Mouse (Mus musculus) liver, adult 2 months (tissue): ENCODE measurements around the gene BC048562. TPM values are rescaled to one million over a fixed set of nuclear protein-coding genes. Genes with fewer than 3 reads are reported as not detected.

Experiments
- DNase-seq: peaks from one replicate; pipeline ENCODE4 v3.0.0-alpha.2; 2011; ENCODE audit warnings: low read depth, low spot score; ENCODE audit errors: extremely low read depth
- H3K27ac ChIP-seq: fragments of 200-500 bp; replicated peaks from 2 replicates; pipeline ENCODE4 v1.5.1; 2012; ENCODE audit warnings: low read depth, mild to moderate bottlenecking, control low read depth, inconsistent platforms, low read length; ENCODE audit not compliant: insufficient read depth
- H3K27me3 ChIP-seq: fragments of 200-500 bp; 2 replicates; pipeline ENCODE4 v1.6.1; 2012; ENCODE audit warnings: mild to moderate bottlenecking, moderate library complexity, low read length, inconsistent platforms; ENCODE audit not compliant: control insufficient read depth, insufficient read depth
- H3K36me3 ChIP-seq: fragments of 200-500 bp; 2 replicates; pipeline ENCODE4 v1.6.1; 2012; ENCODE audit warnings: low read length, inconsistent platforms; ENCODE audit not compliant: control insufficient read depth, insufficient read depth
- H3K4me1 ChIP-seq: fragments of 200-500 bp; 2 replicates; pipeline ENCODE4 v1.6.1; 2011; ENCODE audit warnings: low read length; ENCODE audit not compliant: control insufficient read depth, insufficient read depth
- H3K4me3 ChIP-seq: fragments of 200-500 bp; 2 replicates; pipeline ENCODE4 v1.5.1; 2011; ENCODE audit warnings: low read depth, mild to moderate bottlenecking, control low read depth, low read length, moderate library complexity; ENCODE audit not compliant: insufficient read depth
- H3K79me2 ChIP-seq: fragments of 200-500 bp; 2 replicates; pipeline ENCODE4 v1.6.1; 2012; ENCODE audit warnings: inconsistent platforms, mild to moderate bottlenecking, low read length, moderate library complexity; ENCODE audit not compliant: control insufficient read depth, insufficient read depth
- H3K9ac ChIP-seq: fragments of 200-500 bp; 2 replicates; pipeline ENCODE4 v1.6.1; 2012; ENCODE audit warnings: low read depth, mild to moderate bottlenecking, control low read depth, inconsistent platforms, low read length
- CTCF ChIP-seq: fragments of 200-500 bp; IDR thresholded peaks from 2 replicates; pipeline ENCODE4 v1.5.1; 2011; ENCODE audit warnings: low read depth, low read length, control low read depth
- POLR2A ChIP-seq: fragments of 200-500 bp; IDR thresholded peaks from 2 replicates; pipeline ENCODE4 v1.6.1; 2011; ENCODE audit warnings: low read length, control low read depth; ENCODE audit not compliant: insufficient read depth; ENCODE audit errors: extremely low read depth
- WGBS: fragments of 180-500 bp; shearing (Covaris S2); methylation state at CpG from one replicate; pipeline ENCODE4 v1.1.7; 2018; 5-methylcytosine and 5-hydroxymethylcytosine counted together
- polyA plus RNA-seq: library from polyadenylated mRNA; depleted of rRNA; stranded (reverse); fragments of >200 nt; gene quantifications from 2 replicates; pipeline ENCODE4 v1.2.3, GENCODE M21; 2012
- total RNA-seq: library from RNA; depleted of rRNA; stranded (reverse); fragments of >200 nt; gene quantifications from 2 replicates; pipeline ENCODE4 v1.2.3, GENCODE M21; 2014

The BC048562 gene
- total and polyA plus RNA-seq, 2 experiments = not detected

GRCm38 (mm10) chr9:108451519-108452160, 15.4 kb downstream of the BC048562 start:
- Histone ChIP-seq H3K9ac (no peak overlapping the region), H3K36me3 (no peaks in the 10 kb centered on the region), H3K4me3 (no peak overlapping the region), H3K27ac (no peak overlapping the region), H3K4me1 (no peaks in the 10 kb centered on the region), H3K27me3 (no peaks in the 10 kb centered on the region), H3K79me2 (no peaks in the 10 kb centered on the region)
- TF ChIP-seq CTCF (no peak), POLR2A (no peak)
- DNase-seq = no peak
- WGBS = 84% methylated on average over 6 of the region's 6 CpGs

GRCm38 (mm10) chr9:108452291-108452906, 16.1 kb downstream of the BC048562 start:
- WGBS = 6% methylated on average over 40 of the region's 40 CpGs
- no peak for TF ChIP-seq POLR2A
- TF ChIP-seq CTCF = peak; percentile 86

GRCm38 (mm10) chr9:108452911-108453310, 16.6 kb downstream of the BC048562 start:
- DNase-seq = no peak
- Histone ChIP-seq H3K4me1 (no peaks in the 10 kb centered on the region), H3K27ac (no peak overlapping the region), H3K4me3 (no peak overlapping the region), H3K36me3 (no peaks in the 10 kb centered on the region), H3K27me3 (no peaks in the 10 kb centered on the region), H3K9ac (no peak overlapping the region), H3K79me2 (no peaks in the 10 kb centered on the region)
- 61% methylated on average over 6 of the region's 6 CpGs for WGBS
- no peak for TF ChIP-seq CTCF
- no peak for TF ChIP-seq POLR2A

More at GRCm38 (mm10) chr9:108452291-108452906, 16.1 kb downstream of the BC048562 start:
- Histone ChIP-seq H3K4me1 (no peaks in the 10 kb centered on the region), H3K27me3 (no peaks in the 10 kb centered on the region), H3K36me3 (no peaks in the 10 kb centered on the region), H3K9ac (peak overlapping the region; percentile 20), H3K79me2 (no peaks in the 10 kb centered on the region), H3K27ac (no peak overlapping the region), H3K4me3 (peak overlapping the region; percentile 54)
- peak; percentile 43 for DNase-seq

DNA sequence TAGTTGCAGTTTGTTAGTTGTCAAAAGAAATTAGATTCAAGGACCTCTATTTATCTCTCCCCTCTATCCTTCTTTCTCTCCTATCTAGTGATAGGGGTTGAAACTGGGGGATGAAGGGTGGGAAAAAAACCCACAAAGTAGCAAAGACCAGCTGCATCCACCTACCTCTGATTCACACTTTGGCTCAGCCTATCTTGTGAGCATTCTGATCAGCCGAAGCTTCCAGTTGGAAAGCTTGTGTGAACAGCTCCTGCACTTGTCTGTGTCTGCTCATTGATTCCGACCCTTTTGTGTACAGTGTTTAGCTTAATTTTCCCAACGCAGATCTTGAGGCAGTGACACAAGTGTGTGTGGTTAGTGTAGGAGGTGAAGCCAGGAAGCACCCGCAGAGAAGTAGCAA, 17.2 kb downstream of the BC048562 start:
- Histone ChIP-seq H3K4me3 (no peak overlapping the region), H3K36me3 (no peaks in the 10 kb centered on the region), H3K4me1 (no peaks in the 10 kb centered on the region), H3K9ac (no peak overlapping the region), H3K27me3 (no peaks in the 10 kb centered on the region), H3K27ac (no peak overlapping the region), H3K79me2 (no peaks in the 10 kb centered on the region)
- TF ChIP-seq CTCF (no peak), POLR2A (no peak)
- WGBS = 85% methylated on average over 4 of the region's 4 CpGs
- no peak for DNase-seq

DNA sequence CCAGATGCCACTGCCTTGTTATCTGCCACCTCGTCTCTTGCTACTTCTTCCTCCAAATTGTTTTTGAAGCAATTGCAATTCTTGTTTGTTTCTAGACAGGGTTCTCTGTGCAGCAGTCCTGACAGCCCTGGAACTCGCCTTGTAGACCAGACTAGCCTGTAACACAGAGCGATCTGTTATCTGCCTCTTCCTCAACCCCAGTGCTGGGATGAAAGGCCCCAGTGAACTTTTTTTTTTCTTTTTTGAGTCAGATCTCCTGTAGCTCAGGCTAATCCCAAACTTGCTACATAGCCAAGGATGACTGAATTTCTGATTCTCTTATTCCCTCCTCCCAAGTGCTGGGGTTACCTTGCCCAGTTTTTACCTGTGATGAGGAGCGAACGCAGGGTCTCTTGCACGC, 18.1 kb downstream of the BC048562 start:
- no peaks in the 10 kb centered on the region for H3K79me2 ChIP-seq
- no peak overlapping the region for H3K9ac ChIP-seq
- WGBS = 90% methylated on average over 6 of the region's 6 CpGs
- H3K27ac ChIP-seq = no peak overlapping the region
- H3K4me3 ChIP-seq = no peak overlapping the region
- H3K4me1 ChIP-seq = no peaks in the 10 kb centered on the region
- no peaks in the 10 kb centered on the region for H3K36me3 ChIP-seq
- no peaks in the 10 kb centered on the region for H3K27me3 ChIP-seq
- TF ChIP-seq POLR2A (no peak), CTCF (no peak)
- no peak for DNase-seq
